Mouse (Mus musculus) adrenal gland, adult (tissue): ENCODE measurements around the gene Caskin2.

Experiments
- DNase-seq, 2 experiments: peaks; one replicate each; pipeline ENCODE4 v3.0.0; 2022 to 2023; ENCODE audit warnings: low spot score in 1 of 2; ENCODE audit not compliant: inconsistent age in 2 of 2

Caskin2 gene

DNA sequence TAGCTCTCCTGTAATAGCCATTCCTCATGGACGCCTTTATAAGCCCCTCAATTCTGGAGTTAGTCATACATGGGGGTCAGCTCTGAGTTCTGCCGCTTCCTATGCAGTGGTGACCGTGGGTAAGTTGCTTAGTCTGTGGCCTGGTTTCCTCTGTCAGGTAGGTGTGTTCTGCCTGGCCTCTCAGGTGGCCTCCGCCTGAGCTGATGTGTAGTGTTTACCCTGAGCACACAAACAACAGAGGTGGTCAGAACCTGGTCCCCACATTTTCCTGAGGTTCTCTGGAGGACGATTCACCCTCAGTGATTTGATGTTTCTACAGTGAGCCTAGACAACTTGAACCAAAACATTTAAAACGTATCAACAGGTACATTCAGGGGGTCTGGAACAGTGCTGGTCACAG, 18.6 kb upstream of the Caskin2 start:
- DNase-seq: no peak

GRCm38 (mm10) chr11:115831518-115831917, 18.1 kb upstream of the Caskin2 start:
- DNase-seq: no peak

DNA sequence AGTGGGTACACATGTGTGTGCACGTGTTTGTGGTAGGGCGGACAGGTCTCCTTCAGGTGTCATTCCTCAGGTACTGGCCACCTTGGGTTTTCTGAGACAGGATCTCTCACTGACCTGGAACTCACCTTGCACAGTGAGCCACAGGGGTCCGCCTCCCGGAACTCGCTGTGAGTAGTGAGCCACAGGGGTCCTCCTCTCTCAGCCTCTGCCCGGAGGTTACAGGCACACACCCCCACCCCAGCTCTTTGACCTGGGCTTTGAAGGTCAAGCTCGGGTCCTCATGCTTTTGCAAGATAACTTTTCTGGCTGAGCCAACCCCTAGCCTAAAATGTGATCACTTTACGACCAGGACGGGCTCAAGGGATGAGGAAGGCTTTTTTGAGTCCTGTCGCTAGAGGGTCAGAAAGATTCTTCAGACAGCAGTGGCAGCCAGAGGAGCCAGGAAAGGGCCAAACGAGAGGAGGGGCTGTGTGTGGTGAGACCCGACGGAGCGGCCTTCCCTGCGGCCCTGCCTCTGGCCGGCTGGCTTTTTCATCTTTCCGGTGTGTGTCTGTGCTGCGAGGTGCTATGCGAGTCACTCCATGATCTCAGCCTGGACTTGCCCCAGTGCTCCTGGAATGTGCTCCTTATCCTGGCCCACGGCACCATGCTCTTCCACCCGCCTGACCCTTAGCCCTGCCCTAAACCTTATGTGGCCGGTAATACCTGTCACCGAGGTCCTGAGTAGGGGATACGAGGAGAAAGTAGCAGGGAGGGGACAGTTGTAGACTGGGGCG, 17.3 kb upstream of the Caskin2 start:
- no peak for DNase-seq

- DNase-seq: no peak
Measured at GRCm38 (mm10) chr11:115829036-115829435, 15.6 kb upstream of the Caskin2 start.

GRCm38 (mm10) chr11:115827624-115828023, 14.2 kb upstream of the Caskin2 start:
- DNase-seq: no peak

- DNase-seq: no peak
Measured at GRCm38 (mm10) chr11:115826487-115826886, 13.0 kb upstream of the Caskin2 start.

DNA sequence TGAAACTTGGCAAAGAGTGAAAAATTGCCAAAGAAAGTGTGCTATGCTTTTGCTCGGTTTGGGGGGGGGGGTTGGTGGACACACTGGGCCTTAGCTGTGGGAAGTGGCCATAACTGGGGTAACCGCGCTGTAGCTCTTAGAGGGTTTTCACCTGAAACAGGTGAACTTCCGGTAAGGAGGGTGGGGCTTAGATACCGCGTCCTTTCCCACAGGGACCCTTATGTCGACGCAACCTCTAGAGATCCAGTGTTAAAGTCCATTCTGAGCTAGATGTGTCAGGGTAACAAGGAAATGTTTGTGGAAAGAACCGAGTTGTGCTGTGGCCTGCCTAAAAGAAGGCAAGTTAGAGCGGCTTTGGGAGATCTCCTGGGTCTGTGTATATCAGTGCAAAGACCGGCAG, 11.4 kb upstream of the Caskin2 start:
- DNase-seq: no peak

DNA sequence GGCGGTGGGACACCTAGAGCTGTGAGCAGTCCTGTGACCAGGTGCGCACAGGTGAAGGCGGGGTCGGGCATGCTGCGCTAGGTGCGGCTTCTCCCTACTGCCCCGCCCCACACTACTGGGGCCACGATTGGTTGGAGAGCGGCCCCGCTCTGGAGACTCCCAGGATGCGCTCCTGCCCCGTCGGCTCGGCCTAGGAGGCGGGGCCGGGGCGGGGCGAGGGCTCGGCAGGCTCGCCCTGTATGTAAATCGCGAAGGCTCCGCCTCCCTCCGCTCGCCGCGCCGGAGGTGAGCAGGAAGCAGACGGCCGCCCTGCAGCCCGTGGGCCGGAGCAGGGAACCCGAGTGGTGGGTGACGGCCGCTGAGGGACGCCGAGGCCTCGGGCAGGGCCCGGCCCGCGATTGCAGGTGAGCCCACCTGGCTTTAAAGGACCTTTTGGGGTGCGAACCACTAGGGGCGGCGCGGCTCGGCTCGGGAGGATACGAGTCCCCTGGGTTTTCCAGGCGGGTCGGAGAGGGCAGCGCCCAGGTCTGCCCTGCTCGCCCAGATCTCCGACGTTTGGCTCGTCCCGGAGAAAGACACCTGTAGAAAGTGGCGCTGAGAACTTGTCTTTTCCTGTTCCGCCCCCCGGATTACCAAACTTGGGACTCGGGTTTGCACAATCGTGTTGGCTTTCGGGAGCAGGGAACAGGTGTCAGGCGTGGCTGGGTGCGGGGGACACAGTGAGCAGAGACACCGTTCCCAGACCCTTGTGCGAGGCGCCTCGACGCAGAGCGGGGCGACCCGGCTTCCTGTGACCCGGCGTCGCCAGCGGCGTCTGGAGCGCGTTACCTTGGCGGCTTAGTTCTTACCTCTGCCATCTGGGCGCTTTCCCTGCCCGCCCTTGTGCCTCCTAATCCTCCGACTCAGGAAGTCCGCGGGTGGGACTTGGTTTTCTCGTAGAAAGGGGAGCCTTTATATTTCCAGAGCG, 10.6 kb upstream of the Caskin2 start, which contains the start of gene Llgl2:
Gene Llgl2, plus strand, starts transcription at position 276 of the 967 bp plus-strand sequence.
- DNase-seq: peak; percentile 92 to 96

- DNase-seq: no peak
Measured at GRCm38 (mm10) chr11:115821001-115821400, 7.6 kb upstream of the Caskin2 start.

GRCm38 (mm10) chr11:115819915-115820623, 6.6 kb upstream of the Caskin2 start:
- DNase-seq: no peak

GRCm38 (mm10) chr11:115817331-115817730, 3.9 kb upstream of the Caskin2 start:
- DNase-seq: no peak

DNA sequence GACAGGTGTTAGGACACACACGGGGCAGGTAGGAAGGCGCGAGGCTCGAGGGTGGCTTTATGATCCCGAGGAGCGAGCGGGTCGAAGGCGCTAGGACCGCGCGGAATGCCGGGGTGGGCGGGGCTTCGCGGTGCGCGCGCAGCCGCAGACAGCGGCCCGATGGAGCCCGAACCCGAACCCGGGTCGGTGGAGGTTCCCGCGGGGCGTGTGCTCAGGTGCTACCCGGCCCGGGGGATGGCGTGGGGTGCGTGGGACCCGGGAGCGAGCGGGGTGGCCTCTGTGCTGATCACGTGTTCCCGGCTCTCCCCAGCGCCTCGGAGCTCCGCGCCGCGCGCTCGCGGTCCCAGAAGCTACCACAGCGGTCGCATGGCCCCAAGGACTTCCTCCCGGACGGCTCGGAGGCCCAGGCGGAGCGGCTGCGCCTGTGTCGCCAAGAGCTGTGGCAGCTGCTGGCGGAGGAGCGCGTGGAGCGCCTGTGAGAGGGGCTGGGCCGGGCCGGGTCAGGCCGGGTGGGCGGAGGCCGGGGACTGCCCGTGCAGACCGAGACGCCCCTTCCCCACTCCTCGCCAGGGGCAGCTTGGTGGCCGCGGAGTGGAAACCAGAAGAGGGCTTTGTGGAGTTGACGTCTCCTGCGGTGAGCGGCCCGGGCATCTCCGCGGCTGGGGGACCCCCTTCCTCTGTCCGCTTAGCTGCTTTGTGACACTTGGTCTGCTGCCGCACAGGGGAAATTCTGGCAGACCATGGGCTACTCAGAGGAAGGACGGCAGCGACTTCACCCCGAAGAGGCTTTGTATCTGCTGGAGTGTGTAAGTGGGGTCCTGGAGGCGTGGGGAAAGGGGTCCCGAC, 1.4 kb upstream of the Caskin2 start, which contains the start of gene Tsen54:
Gene Tsen54, plus strand, starts transcription at position 120 of the 846 bp plus-strand sequence.
- peak; percentile 89 to 95 for DNase-seq

GRCm38 (mm10) chr11:115812533-115813420, 662 bp downstream of the Caskin2 start:
- DNase-seq: peak; percentile 75 to 90

DNA sequence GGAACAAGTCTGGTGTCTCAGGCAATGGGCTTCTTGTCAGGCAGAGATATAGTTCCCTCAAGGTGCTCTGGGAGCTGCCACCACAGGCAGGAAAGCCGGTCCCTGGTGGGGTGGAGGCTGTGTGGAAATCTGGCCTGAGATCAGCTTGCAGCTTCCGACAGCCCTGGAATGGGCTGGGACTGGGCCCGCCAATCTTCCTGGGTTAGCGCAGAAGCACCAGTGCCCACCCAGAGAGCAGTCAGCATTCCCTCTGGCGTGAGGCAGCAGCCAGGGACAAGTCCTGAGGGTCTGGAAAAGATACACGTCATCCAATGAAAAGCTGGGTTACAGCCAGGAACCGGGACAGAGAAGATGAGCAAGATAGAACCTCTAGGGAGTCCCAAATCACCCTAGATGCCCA, 1.3 kb downstream of the Caskin2 start:
- peak; percentile 76 to 90 for DNase-seq

DNA sequence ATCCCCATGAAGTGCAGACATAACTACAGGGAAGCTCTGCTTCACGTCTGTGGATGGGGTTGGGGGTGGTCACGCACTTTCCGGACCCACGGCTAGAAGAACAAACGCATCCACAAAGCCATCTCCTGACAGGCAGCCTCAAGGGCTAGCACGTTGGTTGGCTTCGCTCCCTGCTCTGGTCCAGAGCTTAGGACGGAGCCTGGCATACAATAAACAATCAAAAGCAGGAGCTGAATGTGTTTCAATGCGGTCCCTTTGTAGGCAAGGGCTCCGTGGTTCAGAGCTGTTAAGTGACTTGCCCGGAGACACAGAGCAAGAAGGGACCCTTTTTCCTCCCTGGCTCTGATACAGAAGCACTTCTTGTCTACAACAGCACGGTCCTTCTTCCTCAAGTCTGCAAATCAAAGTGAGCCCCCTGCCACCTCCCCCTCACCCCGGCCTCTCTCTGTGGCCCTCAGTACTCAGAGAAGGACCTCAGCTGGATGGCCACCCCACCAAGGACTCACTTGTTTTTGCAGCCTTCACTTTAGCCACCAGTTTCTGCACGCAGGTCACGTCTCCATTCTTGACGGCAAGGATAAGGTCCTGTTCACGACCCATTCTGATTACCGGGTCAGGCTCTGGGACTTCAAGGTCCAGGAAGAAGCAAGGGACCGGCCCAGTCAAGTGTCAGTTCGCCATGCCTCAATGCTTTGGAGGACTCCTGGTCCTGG, 1.9 kb downstream of the Caskin2 start:
- DNase-seq: peak; percentile 28 to 66

DNA sequence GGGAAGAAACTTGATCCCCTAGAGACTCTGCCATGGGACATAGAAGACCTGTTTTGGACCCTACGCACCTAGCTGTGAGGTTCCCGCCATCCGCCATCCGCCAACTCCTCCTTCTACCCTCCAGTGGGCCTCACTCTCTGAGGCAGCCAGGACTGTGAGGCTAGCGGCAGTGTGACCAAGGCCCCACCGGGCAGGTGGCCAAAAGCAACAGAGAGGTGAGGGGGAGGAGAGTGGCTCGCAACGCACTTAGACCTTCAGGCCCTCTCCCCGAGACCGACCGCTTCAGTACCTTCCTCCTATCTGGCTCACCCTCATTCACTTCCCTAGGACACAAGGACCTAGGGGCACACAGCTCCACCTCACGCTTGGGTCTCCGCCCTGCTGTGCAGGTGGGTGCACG, 3.1 kb downstream of the Caskin2 start:
- DNase-seq: peak; percentile 87 to 94

DNA sequence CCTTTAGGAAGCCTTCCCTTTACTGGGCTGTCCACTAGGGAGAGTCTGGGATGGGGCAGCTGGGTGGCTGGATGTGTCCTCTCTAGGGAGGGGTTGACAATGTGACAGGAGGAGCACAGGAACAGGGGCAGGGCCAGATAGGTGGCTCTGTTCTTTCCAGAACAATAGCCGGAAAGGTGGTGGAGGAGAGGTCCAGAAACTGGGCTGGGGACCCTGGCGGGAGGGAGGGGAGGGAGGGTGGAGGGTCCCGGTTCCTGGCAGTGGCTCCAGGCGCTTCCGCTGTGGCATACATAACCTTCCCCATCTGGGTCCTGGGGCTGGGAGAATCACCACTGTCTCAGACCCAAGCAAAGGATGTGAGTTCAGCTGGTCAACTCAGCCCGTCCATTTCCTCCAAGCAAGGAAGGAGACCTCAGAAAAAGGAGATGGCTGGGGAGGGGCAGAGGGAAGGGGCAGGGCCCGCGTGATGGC, 4.1 kb downstream of the Caskin2 start:
- peak; percentile 69 to 80 for DNase-seq

GRCm38 (mm10) chr11:115808696-115809310, 4.6 kb downstream of the Caskin2 start:
- peak; percentile 54 to 80 for DNase-seq
